Mouse (Mus musculus): ENCODE data around the gene Olfr1090.

DNA sequence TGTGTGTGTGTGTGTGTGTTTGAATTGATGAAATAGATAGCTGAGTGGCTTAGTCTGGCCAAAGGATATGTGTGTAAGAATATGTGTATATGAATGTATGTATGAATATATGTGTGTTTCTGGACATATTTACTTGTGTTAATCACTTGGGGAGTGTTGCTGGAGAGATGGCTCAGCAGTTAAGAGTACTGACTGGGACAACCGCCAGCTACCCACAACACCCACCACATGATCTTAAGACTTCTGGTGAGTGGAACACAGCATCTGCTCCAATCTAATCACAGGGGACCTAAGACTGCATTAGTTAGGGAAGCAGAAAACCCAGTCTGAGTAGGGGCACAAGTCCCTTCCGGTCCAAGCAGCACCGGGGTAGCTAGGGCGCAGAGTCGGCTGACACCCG is 2.3 kb upstream of the Olfr1090 start:
- TF ChIP-seq POLR2A (IDR thresholded peaks at IDR 0.05; ENCODE audit: low read depth, low read length) (no peak), CTCF (IDR thresholded peaks at IDR 0.05; ENCODE audit: borderline replicate concordance, insufficient read depth, low read length) (no peak)

All from embryonic fibroblast, embryonic 13.5 days (primary cell).